Mouse (Mus musculus) bone marrow, adult 2 months (tissue): ENCODE results near the gene Rubcn.

Source experiments
- CTCF ChIP-seq: fragments of 200-500 bp; IDR thresholded peaks from 2 replicates; pipeline ENCODE4 v1.5.1; 2011; ENCODE audit warnings: low read length, control low read depth; ENCODE audit not compliant: control insufficient read depth, insufficient read depth
- POLR2A ChIP-seq: fragments of 200-500 bp; IDR thresholded peaks from 2 replicates; pipeline ENCODE4 v1.6.1; 2011; ENCODE audit warnings: low read depth, mild to moderate bottlenecking, control low read depth, low read length, borderline replicate concordance; ENCODE audit not compliant: control insufficient read depth

- TF ChIP-seq POLR2A: no peak
- no peak for TF ChIP-seq CTCF
Measured at GRCm38 (mm10) chr16:32813771-32814170, 63.8 kb downstream of the Rubcn start.
